Mouse (Mus musculus): ENCODE measurements around the gene Smg6. TPM values are rescaled to one million over a fixed set of nuclear protein-coding genes. Genes with fewer than 3 reads are reported as not detected.

Smg6 gene
- total RNA-seq, 2 experiments from 2014 or later, result 13.4 to 18.3 TPM

DNA sequence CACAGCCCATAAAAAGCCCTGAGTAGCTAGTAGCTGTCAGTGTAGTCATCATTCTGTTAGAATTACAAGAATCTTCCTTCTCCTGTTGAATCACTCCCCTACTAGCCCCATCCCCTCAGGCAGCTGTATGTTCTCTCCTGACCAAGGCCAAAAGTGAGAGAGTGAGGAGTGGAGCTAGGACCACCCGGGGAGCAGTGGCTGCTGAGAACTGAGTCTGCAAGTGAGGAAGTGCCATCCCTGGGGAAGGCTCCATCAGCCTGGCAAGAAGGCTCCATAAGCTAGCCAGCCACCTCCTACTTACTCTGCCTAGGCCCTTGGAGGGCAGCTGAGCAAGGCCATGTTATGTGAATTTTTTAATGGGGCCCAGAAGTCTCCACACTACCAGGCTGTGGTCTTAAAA, 216.3 kb downstream of the Smg6 start:
- ATAC-seq (ENCODE audit: poor library complexity, severe bottlenecking), result no peak

- ATAC-seq (ENCODE audit: poor library complexity, severe bottlenecking), result no peak
Observed at GRCm38 (mm10) chr11:75142749-75143148, 217.1 kb downstream of the Smg6 start.

GRCm38 (mm10) chr11:75145841-75146240, 220.2 kb downstream of the Smg6 start:
- ATAC-seq (ENCODE audit: poor library complexity, severe bottlenecking), result no peak

- no peak for ATAC-seq (ENCODE audit: poor library complexity, severe bottlenecking)
Observed at GRCm38 (mm10) chr11:75147106-75147845, 221.7 kb downstream of the Smg6 start.

DNA sequence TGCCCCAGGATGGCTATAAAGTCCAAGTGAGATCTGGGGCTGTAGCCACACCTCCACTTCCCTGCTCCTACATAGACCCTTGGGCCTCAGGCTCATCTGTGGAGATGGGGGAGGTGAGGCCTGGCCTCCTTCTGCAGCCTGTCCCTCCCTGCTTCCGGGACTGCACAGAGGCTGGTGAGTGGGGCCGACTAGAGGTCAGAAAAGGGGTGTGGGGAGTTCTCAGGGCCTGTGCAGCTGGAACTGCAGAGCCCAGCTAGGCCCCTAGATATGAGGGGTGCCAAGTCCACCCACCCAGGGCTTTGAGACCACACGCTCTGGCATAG, 222.2 kb downstream of the Smg6 start:
- ATAC-seq (ENCODE audit: poor library complexity, severe bottlenecking), result no peak

DNA sequence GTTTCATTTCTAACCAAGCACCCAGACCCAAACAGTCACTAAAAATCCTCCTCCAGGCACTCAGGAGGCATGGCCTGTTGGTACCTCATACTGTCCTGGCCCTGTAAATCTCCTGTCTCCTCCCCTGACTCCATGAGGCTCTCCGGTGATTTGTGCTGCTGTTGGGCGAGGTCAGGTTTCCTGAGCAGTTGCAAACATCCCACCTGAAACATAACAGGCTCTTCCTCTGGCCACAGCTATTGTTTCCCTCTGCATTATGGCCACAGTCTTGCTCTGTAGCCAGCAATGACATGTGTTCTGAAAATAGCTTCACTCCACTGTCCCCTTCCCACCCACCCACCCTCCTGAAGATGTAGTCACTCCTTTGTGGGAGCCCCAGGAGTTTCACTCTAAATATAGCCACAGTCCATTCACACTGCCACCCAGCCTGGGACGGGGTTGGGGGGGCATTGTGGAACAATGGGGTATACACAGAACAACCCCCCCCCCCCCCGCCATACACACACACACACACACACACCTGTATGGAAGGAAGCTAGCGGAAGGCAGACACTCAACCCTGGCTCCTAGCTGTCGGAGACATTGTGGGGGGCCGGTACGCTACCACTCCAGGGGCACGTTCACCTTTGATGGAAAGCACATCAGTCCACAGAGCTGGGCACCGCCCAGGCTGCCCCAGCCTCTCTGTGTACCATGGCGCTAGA, 222.9 kb downstream of the Smg6 start:
- no peak for ATAC-seq (ENCODE audit: poor library complexity, severe bottlenecking)

DNA sequence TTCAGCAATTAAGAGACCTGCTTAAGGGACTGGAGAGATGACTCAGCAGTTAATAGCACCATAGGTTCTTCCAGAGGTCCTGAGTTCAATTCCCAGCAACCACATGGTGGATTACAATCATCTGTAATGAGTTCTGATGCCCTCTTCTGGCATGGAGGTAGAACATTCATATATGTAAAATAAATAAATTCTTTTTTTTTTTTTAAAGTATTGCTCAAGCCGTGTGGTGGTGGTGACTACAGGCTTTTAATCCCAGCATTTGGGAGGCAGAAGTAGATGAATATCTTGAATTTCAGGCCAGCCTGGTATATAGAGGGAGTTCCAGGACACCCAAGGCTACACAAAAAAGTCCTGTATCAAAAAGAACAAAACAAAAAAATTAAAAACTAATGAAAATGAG, 224.7 kb downstream of the Smg6 start:
- no peak for ATAC-seq (ENCODE audit: poor library complexity, severe bottlenecking)

GRCm38 (mm10) chr11:75152603-75153557, 227.3 kb downstream of the Smg6 start:
- ATAC-seq (ENCODE audit: poor library complexity, severe bottlenecking), result peak; percentile 98

- ATAC-seq (ENCODE audit: poor library complexity, severe bottlenecking), result peak; percentile 57
Observed at GRCm38 (mm10) chr11:75154053-75154585, 228.5 kb downstream of the Smg6 start.

DNA sequence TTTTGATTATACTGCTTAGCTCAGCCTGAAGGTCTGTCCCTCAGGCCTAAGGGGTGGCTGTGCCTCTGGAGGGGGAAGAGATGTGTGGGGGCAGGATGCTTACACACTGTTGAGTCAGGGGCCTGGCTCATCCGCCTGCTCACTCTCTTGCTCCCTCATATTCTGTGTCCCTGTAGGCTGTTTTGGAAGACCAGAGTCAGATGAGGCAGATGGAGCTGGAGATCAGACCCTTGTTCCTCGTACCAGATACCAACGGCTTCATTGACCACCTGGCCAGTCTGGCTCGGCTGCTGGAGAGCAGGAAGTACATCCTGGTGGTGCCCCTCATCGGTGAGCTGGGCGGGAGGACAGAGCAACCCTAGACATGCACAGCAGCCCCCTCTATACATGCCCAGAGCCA, 230.4 kb downstream of the Smg6 start:
- no peak for ATAC-seq (ENCODE audit: poor library complexity, severe bottlenecking)

GRCm38 (mm10) chr11:75156416-75156815, 230.8 kb downstream of the Smg6 start:
- no peak for ATAC-seq (ENCODE audit: poor library complexity, severe bottlenecking)

DNA sequence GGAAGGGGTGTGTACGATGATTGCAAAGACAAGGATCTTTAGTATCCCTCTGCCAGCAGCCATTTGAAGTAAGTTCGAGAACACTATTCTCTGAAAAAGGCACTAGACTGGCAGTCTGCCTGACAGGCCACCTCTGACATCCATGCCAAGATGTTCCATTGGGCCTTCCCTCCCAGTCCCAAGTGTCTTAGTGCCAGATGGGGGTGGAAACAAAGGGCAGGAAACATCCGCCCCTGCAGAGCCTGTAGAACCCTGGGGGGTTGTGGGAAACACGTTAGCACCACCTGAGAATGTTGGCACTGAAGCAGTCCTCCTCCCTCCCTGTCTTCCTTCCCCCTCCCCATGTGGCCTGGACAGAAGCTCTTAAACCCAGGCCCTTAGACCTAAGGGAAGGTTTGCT, 231.4 kb downstream of the Smg6 start:
- no peak for ATAC-seq (ENCODE audit: poor library complexity, severe bottlenecking)

DNA sequence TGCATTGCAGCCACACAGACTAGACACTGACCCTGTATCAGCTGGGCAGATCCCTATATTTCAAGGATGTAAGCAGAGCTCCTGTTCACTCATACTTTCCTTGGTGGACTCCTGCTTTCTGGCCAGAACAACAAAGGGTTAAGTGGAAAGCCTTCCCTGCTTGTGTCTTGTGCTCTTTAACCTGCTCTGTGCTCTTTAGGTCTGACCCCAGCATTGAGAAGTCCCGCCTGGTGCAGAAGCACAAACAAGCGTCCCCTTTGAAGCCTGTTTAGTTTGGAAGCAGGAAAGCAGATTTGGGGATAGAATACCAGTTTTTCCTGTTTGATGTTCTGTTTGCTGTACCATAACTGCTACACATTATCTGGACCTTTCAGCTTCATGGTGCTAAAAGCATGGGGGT, 232.3 kb downstream of the Smg6 start:
- ATAC-seq (ENCODE audit: poor library complexity, severe bottlenecking), result no peak

DNA sequence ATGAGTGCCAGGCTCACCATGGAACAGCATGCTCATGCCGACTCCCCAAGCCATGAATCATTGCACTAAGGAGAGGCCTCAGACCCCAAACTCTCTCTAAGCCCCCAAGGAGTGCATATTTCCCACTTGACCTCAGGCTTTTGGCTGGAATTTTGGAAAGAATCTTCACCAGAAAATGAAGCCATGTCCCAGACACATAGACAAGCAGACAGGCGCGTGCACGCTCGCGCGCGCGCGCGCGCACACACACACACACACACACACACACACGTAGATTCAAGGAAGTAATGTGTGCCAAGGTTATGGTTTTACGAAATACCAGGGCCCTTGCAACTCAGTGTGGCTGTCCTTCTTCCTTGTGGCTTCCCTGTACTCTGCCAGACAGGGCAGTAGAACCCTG, 232.8 kb downstream of the Smg6 start:
- ATAC-seq (ENCODE audit: poor library complexity, severe bottlenecking), result peak; percentile 82

DNA sequence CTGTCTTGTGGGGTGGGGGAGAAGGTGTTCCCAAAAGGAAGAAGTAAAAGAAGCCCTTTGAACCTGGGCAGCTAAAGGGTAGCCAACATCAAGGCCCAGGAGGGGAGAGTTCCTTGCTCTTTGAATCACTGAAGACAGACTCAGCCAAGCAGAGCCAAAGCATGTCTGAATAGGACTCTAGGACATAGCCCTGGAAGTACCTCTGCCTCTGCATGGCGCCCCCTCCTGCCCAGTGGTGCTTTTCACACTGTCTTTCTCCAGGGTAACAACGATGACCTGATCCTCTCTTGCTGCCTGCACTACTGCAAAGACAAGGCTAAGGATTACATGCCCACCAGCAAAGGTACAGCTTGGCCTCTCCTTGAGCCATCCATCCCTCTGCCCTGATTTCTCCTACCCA, 233.9 kb downstream of the Smg6 start:
- peak; percentile 34; the same call in 1 of the 2 replicates for ATAC-seq (ENCODE audit: poor library complexity, severe bottlenecking)

DNA sequence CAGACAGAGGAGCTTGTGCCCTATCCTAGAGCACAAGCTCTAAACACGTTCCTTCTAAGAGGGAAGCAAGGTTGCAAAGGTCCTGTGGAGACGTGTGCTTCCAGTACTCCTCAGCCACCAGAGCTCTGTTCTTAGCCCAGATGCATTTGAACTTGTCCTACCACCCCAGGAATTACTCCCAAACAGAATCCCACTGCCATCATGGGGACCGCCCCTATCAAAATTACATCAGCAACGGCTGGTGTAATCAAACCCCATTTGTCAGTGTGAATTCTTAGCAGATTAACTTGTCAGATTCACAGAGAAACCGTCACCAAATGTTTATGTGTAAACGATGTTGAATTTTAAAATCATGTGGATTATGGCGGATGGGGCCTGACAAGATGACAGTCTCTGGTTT, 235.3 kb downstream of the Smg6 start:
- ATAC-seq (ENCODE audit: poor library complexity, severe bottlenecking), result no peak

GRCm38 (mm10) chr11:75161417-75162008, 235.9 kb downstream of the Smg6 start:
- ATAC-seq (ENCODE audit: poor library complexity, severe bottlenecking), result no peak

- no peak for ATAC-seq (ENCODE audit: poor library complexity, severe bottlenecking)
Observed at GRCm38 (mm10) chr11:75162591-75163080, 237.0 kb downstream of the Smg6 start.

GRCm38 (mm10) chr11:75163379-75163778, 237.8 kb downstream of the Smg6 start:
- no peak for ATAC-seq (ENCODE audit: poor library complexity, severe bottlenecking)

GRCm38 (mm10) chr11:75164051-75164450, 238.4 kb downstream of the Smg6 start:
- ATAC-seq (ENCODE audit: poor library complexity, severe bottlenecking), result no peak

- ATAC-seq (ENCODE audit: poor library complexity, severe bottlenecking), result peak; percentile 66
Observed at GRCm38 (mm10) chr11:75164750-75165149, 239.1 kb downstream of the Smg6 start.
